9 mouse cellular contexts compared by ENCODE assay signal in genomic region chr19:43388017-43388904, GRCm38 (mm10). TPM values are rescaled to one million over a fixed set of nuclear protein-coding genes. Genes with fewer than 3 reads are reported as not detected.
DNase-seq lines count a peak whose midpoint lies in the region; ATAC-seq and TF ChIP-seq lines count a peak whose summit lies in the region.
"Had no signal": no experiment of that assay in that cellular context is flagged by ENCODE, and none has a peak within 500 bp of the region (broad histone marks: within the 10 kb centered on the region; RNA-seq: fewer than 3 reads in every experiment).

Gene Hpse2 (minus strand): TSS chr19:43388355.

- H3K4me3 ChIP-seq in heart, embryonic 11.5 days (ENCODE audit: low read depth, low read length), result peak within 1 kb of the TSS; percentile 27
- peak within 1 kb of the TSS; percentile 13; the same call in 1 of the 2 replicates for H3K4me3 ChIP-seq in hindbrain, embryonic 11.5 days (ENCODE audit: low read depth, low read length)
- peak within 1 kb of the TSS; percentile 11; the same call in 1 of the 2 replicates for H3K4me3 ChIP-seq in midbrain, embryonic 15.5 days
- no peak within 1 kb of the TSS for H3K4me3 ChIP-seq in layer of hippocampus, adult 2 months

- H3K36me3 ChIP-seq in heart, embryonic 11.5 days (ENCODE audit: control insufficient read depth, insufficient read depth, low read length), result no peaks in the 10 kb centered on the region
- no peaks in the 10 kb centered on the region for H3K36me3 ChIP-seq in hindbrain, embryonic 11.5 days (ENCODE audit: control insufficient read depth, insufficient read depth, low read length)
- H3K36me3 ChIP-seq in midbrain, embryonic 15.5 days (replicated peaks), result no peaks in the 10 kb centered on the region

- WGBS in heart, embryonic 11.5 days (ENCODE audit: insufficient replicate concordance), result 2% methylated on average over 18 of the region's 18 CpGs
- 3% methylated on average over 18 of the region's 18 CpGs for WGBS in hindbrain, embryonic 11.5 days
- 3% methylated on average over 18 of the region's 18 CpGs for WGBS in midbrain, embryonic 15.5 days

- no peak within 1 kb of the TSS for H3K27ac ChIP-seq in heart, embryonic 11.5 days (ENCODE audit: low read depth, low read length)
- no peak within 1 kb of the TSS for H3K27ac ChIP-seq in hindbrain, embryonic 11.5 days (ENCODE audit: low read depth, low read length)
- H3K27ac ChIP-seq in midbrain, embryonic 15.5 days, result no peak within 1 kb of the TSS
- no peak within 1 kb of the TSS for H3K27ac ChIP-seq in layer of hippocampus, adult 2 months

- no peak for DNase-seq in heart, postnatal 25 days (ENCODE audit: low spot score)
- DNase-seq in embryo, embryonic 10.5 days (ENCODE audit: low spot score), result peak; percentile 49
- peak; percentile 45 for DNase-seq in hindbrain, embryonic 11.5 days (ENCODE audit: low spot score)
- DNase-seq in thymus, postnatal 4 days, result no peak
- no peak for DNase-seq in adrenal gland, adult 8-10 months
- no peak for DNase-seq in layer of hippocampus, adult 2 months (ENCODE audit: low spot score in 2 of 2)
- DNase-seq: right cerebral cortex, postnatal 25 days had no signal

- TF ChIP-seq CTCF in layer of hippocampus, adult 2 months (conservative IDR thresholded peaks at IDR 0.05), result no peak

- intact Hi-C loops in heart, postnatal 25 days (cut with DNase I), result loop anchor here (5.0 kb wide), 1 partner anchor 214 kb away; no protein-coding TSS in a partner anchor

- H3K4me2 ChIP-seq in heart, embryonic 11.5 days, result peak within 1 kb of the TSS; percentile 77
- H3K4me2 ChIP-seq in hindbrain, embryonic 11.5 days (replicated peaks; ENCODE audit: low read depth, low read length), result peak within 1 kb of the TSS; percentile 26
- H3K4me2 ChIP-seq in midbrain, embryonic 15.5 days, result peak within 1 kb of the TSS; percentile 52; the same call in 1 of the 2 replicates

- peaks cover 62% of the 10 kb centered on the region for H3K27me3 ChIP-seq in heart, embryonic 11.5 days (ENCODE audit: control insufficient read depth, insufficient read depth, low read length)
- peaks cover 54% of the 10 kb centered on the region for H3K27me3 ChIP-seq in hindbrain, embryonic 11.5 days (ENCODE audit: control insufficient read depth, insufficient read depth, low read length)
- H3K27me3 ChIP-seq in midbrain, embryonic 15.5 days (replicated peaks), result peaks cover 61% of the 10 kb centered on the region

- no peak within 1 kb of the TSS for H3K9ac ChIP-seq in heart, embryonic 11.5 days (ENCODE audit: low read depth, low read length)
- no peak within 1 kb of the TSS for H3K9ac ChIP-seq in hindbrain, embryonic 11.5 days (ENCODE audit: low read depth, low read length)
- H3K9ac ChIP-seq in midbrain, embryonic 15.5 days, result no peak within 1 kb of the TSS

- H3K4me1 ChIP-seq in heart, embryonic 11.5 days (ENCODE audit: control insufficient read depth, insufficient read depth, low read length), result peaks cover 7% of the 10 kb centered on the region
- H3K4me1 ChIP-seq in hindbrain, embryonic 11.5 days (replicated peaks; ENCODE audit: control insufficient read depth, insufficient read depth, low read length), result peaks cover 8% of the 10 kb centered on the region
- peaks cover 34% of the 10 kb centered on the region for H3K4me1 ChIP-seq in midbrain, embryonic 15.5 days

- no peak for ATAC-seq in heart, embryonic 11.5 days (replicated peaks; ENCODE audit: insufficient number of reproducible peaks, low FRiP score, low TSS enrichment)
- no peak for ATAC-seq in hindbrain, embryonic 11.5 days (ENCODE audit: low FRiP score)
- ATAC-seq in midbrain, embryonic 15.5 days (replicated peaks), result no peak

- H3K9me3 ChIP-seq in heart, embryonic 11.5 days (replicated peaks; ENCODE audit: control insufficient read depth, low read length), result no peaks in the 10 kb centered on the region
- H3K9me3 ChIP-seq in hindbrain, embryonic 11.5 days (ENCODE audit: control insufficient read depth, low read length), result no peaks in the 10 kb centered on the region
- no peaks in the 10 kb centered on the region for H3K9me3 ChIP-seq in midbrain, embryonic 15.5 days

RNA-seq across cellular contexts. Expression of gene Hpse2, which starts in this region (rescaled TPM):
- 0.27 TPM in 1 of 2 replicates, not detected in the other for polyA plus RNA-seq in heart, embryonic 11.5 days (2014; fragmentation: Nextera tagmentation; extraction: Ambion mirVana)
- under 1 TPM; 0.08 to 0.31 TPM for total RNA-seq in heart, postnatal 25 days (2021)
- 0.68 and 0.73 TPM in 2 replicates for polyA plus RNA-seq in hindbrain, embryonic 11.5 days (2014; fragmentation: Nextera tagmentation; extraction: Ambion mirVana)
- 0.08 and 0.18 TPM in 2 replicates for polyA plus RNA-seq in midbrain, embryonic 15.5 days (2015; fragmentation: Nextera tagmentation; extraction: Ambion mirVana)
- not detected for total RNA-seq in adrenal gland, adult 8-10 months (2022)
- under 1 TPM; 0.15 to 0.33 TPM for total RNA-seq in layer of hippocampus, adult 2 months (2021)

Comparison
In these comparisons a context has a peak if more than half of its experiments do, and no peak if none do; other contexts are left out.
1. Peak in DNase-seq, H3K4me3 ChIP-seq and H3K4me2 ChIP-seq in hindbrain, embryonic 11.5 days; RNA of the gene not detected or under 1 TPM.
2. H3K4me2 ChIP-seq: peak in every context shown above with its lines; median percentile 77 in heart, embryonic 11.5 days; 52 in midbrain, embryonic 15.5 days; 26 in hindbrain, embryonic 11.5 days.